Mouse (Mus musculus): ENCODE results near the gene H2al2a. TPM values are rescaled to one million over a fixed set of nuclear protein-coding genes. Genes with fewer than 3 reads are reported as not detected.
A peak's percentile ranks its signal among the peaks of the same experiment; 100 is the strongest.
"Not testable (repeated sequence)": the region's sequence is repeated elsewhere in the genome, so short reads cannot be mapped to it uniquely, and the experiment has no call there.

The H2al2a gene
- total and polyA plus RNA-seq, 2 experiments from 2014 or later, result not detected

DNA sequence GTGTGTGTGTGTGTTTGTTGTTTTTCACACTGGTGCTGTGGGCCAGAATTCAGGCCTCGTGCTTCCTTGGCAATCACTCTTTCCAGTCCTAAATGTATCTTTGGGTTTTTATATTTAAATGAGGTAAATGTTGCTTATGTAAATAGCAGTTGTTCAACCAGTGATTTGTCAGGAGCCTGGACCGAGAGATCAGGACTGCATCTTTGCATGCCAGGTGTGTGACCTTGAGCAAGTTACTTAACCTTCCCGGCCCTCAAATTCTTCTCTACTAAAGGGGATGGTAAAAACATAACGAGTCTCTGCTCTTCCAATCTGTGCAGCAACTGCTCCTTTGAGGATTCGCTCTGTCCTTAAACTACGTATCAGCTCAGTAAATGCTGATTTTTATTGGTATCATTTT is 25.4 kb downstream of the H2al2a start:
- Histone ChIP-seq H3K27ac (no peak overlapping the region), H3K4me3 (ENCODE audit: low read length) (no peak overlapping the region), H3K27me3 (ENCODE audit: insufficient read depth, low read length) (no peaks in the 10 kb centered on the region), H3K9ac (replicated peaks; ENCODE audit: low read length) (no peak overlapping the region), H3K9me3 (ENCODE audit: low read length) (no peaks in the 10 kb centered on the region), H3K36me3 (ENCODE audit: insufficient read depth, low read length) (no peaks in the 10 kb centered on the region), H3K4me2 (ENCODE audit: low read depth, low read length) (no peak overlapping the region), H3K4me1 (ENCODE audit: insufficient read depth, low read length) (no peaks in the 10 kb centered on the region)
- TF ChIP-seq CTCF (IDR thresholded peaks at IDR 0.05; ENCODE audit: low read depth), result no peak
- DNase-seq (ENCODE audit: low spot score), result no peak
- WGBS, result 71% methylated on average over 6 of the region's 6 CpGs
- ATAC-seq, result no peak

DNA sequence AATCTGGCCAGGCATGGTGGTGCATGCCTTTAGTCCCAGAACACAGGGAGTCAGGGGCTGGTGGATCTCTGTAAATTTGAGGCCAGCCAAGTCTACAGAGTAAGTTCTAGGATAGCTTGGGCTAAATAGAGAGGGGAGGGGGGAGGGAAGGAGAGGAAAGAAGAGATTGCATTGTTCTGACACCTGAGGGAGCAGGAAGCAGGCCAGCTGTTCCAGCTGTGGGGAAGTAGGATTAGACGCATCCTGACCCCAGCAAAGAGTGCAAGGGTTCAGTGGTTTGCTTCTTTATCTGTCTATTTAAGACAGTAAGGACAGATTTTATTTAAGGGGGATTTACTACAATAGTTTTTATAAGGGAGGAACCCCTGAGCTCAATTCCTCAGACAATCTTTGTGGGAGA is 26.1 kb downstream of the H2al2a start:
- no peak for TF ChIP-seq CTCF (IDR thresholded peaks at IDR 0.05; ENCODE audit: low read depth)
- WGBS, result 54% methylated on average over 1 of the region's 1 CpGs
- no peaks in the 10 kb centered on the region for H3K4me1 ChIP-seq (ENCODE audit: insufficient read depth, low read length)
- H3K36me3 ChIP-seq (ENCODE audit: insufficient read depth, low read length), result no peaks in the 10 kb centered on the region
- H3K9me3 ChIP-seq (ENCODE audit: low read length), result no peaks in the 10 kb centered on the region
- H3K27ac ChIP-seq, result no peak overlapping the region
- ATAC-seq, result no peak
- H3K9ac ChIP-seq (replicated peaks; ENCODE audit: low read length), result no peak overlapping the region
- no peak overlapping the region for H3K4me3 ChIP-seq (ENCODE audit: low read length)
- no peaks in the 10 kb centered on the region for H3K27me3 ChIP-seq (ENCODE audit: insufficient read depth, low read length)
- DNase-seq (ENCODE audit: low spot score), result no peak
- H3K4me2 ChIP-seq (ENCODE audit: low read depth, low read length), result no peak overlapping the region

DNA sequence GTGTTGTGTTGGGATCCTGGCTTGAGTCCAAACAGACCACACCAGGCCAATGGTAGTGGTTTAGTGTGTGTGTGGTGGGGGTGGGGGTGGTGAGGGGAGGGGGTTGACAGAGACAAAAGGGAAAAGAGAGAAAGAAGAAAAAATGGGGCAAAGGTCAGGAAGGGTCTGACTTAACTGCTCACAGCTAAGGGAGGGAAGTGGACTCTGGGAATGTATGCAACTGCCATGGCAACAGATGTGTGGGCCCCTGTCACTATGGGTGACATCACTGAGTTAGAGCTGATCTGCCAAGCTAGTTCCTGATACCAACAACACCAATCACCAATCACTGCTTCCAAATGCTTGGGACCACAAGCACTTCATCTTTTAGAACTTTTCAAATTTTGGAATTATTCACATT is 26.6 kb downstream of the H2al2a start:
- DNase-seq (ENCODE audit: low spot score) (no peak), ATAC-seq (0 out of 2 replicates have a peak, but pooled peaks have one; percentile 66)
- no peak for TF ChIP-seq CTCF (IDR thresholded peaks at IDR 0.05; ENCODE audit: low read depth)

DNA sequence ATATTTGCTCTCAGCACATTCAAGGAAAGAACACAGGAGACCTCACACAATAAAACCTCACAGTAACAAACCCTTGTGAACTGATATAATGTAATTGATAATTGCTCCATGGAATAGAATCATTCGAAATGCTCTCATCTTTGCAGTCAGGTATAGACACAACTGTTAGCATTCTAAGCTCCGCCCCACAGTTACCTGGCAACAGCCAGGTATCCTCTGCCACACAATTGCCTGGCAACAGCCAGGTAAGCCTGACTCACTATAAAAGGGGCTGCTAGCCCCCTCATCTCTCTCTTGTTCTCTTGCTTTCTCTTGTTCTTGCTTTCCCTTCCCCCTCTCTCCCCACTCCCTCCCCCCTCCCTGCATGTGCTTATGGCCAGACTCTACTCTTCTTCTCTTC is 28.2 kb downstream of the H2al2a start:
- DNase-seq (ENCODE audit: low spot score), result peak; percentile 15
- ATAC-seq, result peak; percentile 65; the same call in 1 of the 2 replicates
- WGBS, result 86% methylated on average over 2 of the region's 2 CpGs

More for the DNA sequence above, 26.6 kb downstream of the H2al2a start:
- no peaks in the 10 kb centered on the region for H3K9me3 ChIP-seq (ENCODE audit: low read length)
- H3K9ac ChIP-seq (replicated peaks; ENCODE audit: low read length), result no peak overlapping the region
- H3K4me2 ChIP-seq (ENCODE audit: low read depth, low read length), result no peak overlapping the region
- H3K36me3 ChIP-seq (ENCODE audit: insufficient read depth, low read length), result no peaks in the 10 kb centered on the region
- H3K4me1 ChIP-seq (ENCODE audit: insufficient read depth, low read length), result no peaks in the 10 kb centered on the region
- no peak overlapping the region for H3K4me3 ChIP-seq (ENCODE audit: low read length)
- H3K27me3 ChIP-seq (ENCODE audit: insufficient read depth, low read length), result no peaks in the 10 kb centered on the region
- no peak overlapping the region for H3K27ac ChIP-seq

DNA sequence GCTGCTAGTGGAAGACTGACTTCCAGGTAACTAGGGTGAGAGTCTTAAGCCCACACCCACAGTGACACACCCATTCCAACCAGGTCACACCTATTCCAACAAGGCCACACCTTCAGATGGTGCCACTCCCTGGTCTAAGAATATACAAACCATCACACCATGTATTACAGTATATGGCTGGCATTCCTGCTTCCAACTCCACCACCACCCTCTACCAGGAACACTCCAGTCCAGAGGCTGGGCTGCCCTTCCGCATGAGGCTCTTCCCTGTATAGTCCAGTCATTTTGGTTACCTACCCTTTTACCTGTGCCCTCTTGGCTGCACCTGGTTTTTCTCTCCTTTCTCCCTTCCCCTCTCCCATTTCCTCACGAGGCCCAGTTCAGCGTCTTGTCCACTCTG is 28.7 kb downstream of the H2al2a start:
- not testable (repeated sequence) for ATAC-seq; H3K4me2 ChIP-seq (ENCODE audit: low read depth, low read length); H3K9me3 ChIP-seq (ENCODE audit: low read length); H3K4me3 ChIP-seq (ENCODE audit: low read length); H3K4me1 ChIP-seq (ENCODE audit: insufficient read depth, low read length); DNase-seq (ENCODE audit: low spot score); H3K27ac ChIP-seq; H3K27me3 ChIP-seq (ENCODE audit: insufficient read depth, low read length); H3K9ac ChIP-seq (replicated peaks; ENCODE audit: low read length); H3K36me3 ChIP-seq (ENCODE audit: insufficient read depth, low read length)
- WGBS, result 86% methylated on average over 3 of the region's 3 CpGs

More for the DNA sequence above, 28.2 kb downstream of the H2al2a start:
- Histone ChIP-seq H3K4me1 (ENCODE audit: insufficient read depth, low read length) (no peaks in the 10 kb centered on the region), H3K27me3 (ENCODE audit: insufficient read depth, low read length) (no peaks in the 10 kb centered on the region), H3K4me3 (ENCODE audit: low read length) (no peak overlapping the region), H3K27ac (no peak overlapping the region), H3K9ac (replicated peaks; ENCODE audit: low read length) (no peak overlapping the region), H3K4me2 (ENCODE audit: low read depth, low read length) (no peak overlapping the region), H3K9me3 (ENCODE audit: low read length) (no peaks in the 10 kb centered on the region), H3K36me3 (ENCODE audit: insufficient read depth, low read length) (no peaks in the 10 kb centered on the region)
- no peak for TF ChIP-seq CTCF (IDR thresholded peaks at IDR 0.05; ENCODE audit: low read depth)

DNA sequence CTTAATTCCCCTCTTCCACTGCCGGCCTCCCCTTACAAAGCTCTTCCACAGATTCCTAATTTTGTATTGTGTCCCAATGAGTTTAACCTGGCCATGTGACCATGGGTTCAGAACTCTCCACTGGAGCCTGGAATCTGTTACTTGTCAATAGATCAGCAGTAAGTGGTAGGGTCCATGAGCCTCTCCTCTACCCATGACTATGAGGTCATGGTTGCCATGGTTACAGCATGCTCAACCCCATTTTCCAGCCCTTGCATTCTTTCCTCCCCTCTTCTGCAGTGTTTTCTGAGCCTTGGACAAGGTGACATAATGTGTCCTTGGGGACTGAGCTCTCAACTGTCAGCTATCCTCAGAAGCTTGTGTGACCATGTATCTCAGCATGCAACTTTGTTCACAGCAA is 37.3 kb downstream of the H2al2a start:
- WGBS, result 78% methylated on average over 1 of the region's 1 CpGs
- H3K27ac ChIP-seq, result no peak overlapping the region
- no peak overlapping the region for H3K4me2 ChIP-seq (ENCODE audit: low read depth, low read length)
- H3K4me1 ChIP-seq (ENCODE audit: insufficient read depth, low read length), result no peaks in the 10 kb centered on the region
- no peaks in the 10 kb centered on the region for H3K36me3 ChIP-seq (ENCODE audit: insufficient read depth, low read length)
- no peak overlapping the region for H3K9ac ChIP-seq (replicated peaks; ENCODE audit: low read length)
- no peak for TF ChIP-seq CTCF (IDR thresholded peaks at IDR 0.05; ENCODE audit: low read depth)
- H3K27me3 ChIP-seq (ENCODE audit: insufficient read depth, low read length), result no peaks in the 10 kb centered on the region
- no peak for ATAC-seq
- H3K9me3 ChIP-seq (ENCODE audit: low read length), result no peaks in the 10 kb centered on the region
- no peak for DNase-seq (ENCODE audit: low spot score)
- H3K4me3 ChIP-seq (ENCODE audit: low read length), result no peak overlapping the region

DNA sequence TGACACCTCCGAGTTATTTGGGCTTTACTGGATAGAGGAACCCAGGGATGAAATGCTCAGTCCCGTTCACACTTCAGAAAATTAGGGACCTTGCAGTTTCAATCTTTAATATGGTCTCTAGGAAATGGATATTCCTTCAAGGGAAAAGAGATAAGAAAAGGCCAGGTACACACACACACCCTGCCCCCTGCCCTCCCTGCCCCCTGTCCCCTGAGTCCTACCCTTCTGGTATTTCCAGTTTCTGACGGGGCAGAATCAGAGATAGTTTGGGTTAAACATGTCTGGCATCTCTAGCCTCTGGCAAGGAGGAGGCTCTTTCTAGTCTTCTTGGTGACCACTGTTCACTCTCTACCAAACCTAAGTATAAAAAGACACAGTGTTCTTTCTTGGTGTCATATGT is 49.9 kb downstream of the H2al2a start:
- DNase-seq (ENCODE audit: low spot score) (no peak), ATAC-seq (no peak)
- Histone ChIP-seq H3K9ac (replicated peaks; ENCODE audit: low read length) (no peak overlapping the region), H3K4me1 (ENCODE audit: insufficient read depth, low read length) (no peaks in the 10 kb centered on the region), H3K4me3 (ENCODE audit: low read length) (no peak overlapping the region), H3K4me2 (ENCODE audit: low read depth, low read length) (no peak overlapping the region), H3K36me3 (ENCODE audit: insufficient read depth, low read length) (no peaks in the 10 kb centered on the region), H3K9me3 (ENCODE audit: low read length) (no peaks in the 10 kb centered on the region), H3K27me3 (ENCODE audit: insufficient read depth, low read length) (no peaks in the 10 kb centered on the region), H3K27ac (no peak overlapping the region)
- no peak for TF ChIP-seq CTCF (IDR thresholded peaks at IDR 0.05; ENCODE audit: low read depth)
- 87% methylated on average over 3 of the region's 3 CpGs for WGBS

Other genes starting within 250 kb of the H2al2a start
- 2.3 and 3.7 TPM in 2 replicates for gene A930004D18Rik, start 40.8 kb upstream of the H2al2a start, total RNA-seq (2014; rRNA removed)
- gene A930004D18Rik, start 40.8 kb upstream of the H2al2a start, polyA plus RNA-seq (2015; fragmentation: Nextera tagmentation; extraction: Ambion mirVana), result 9.0 and 9.9 TPM in 2 replicates
- gene Skida1, start 52.1 kb upstream of the H2al2a start, total RNA-seq (2014; rRNA removed), result 14.1 and 22.7 TPM in 2 replicates
- gene Skida1, start 52.1 kb upstream of the H2al2a start, polyA plus RNA-seq (2015; fragmentation: Nextera tagmentation; extraction: Ambion mirVana), result 4.4 and 5.0 TPM in 2 replicates
- 20.1 and 25.6 TPM in 2 replicates for gene Mllt10, start 58.3 kb upstream of the H2al2a start, total RNA-seq (2014; rRNA removed)
- gene Mllt10, start 58.3 kb upstream of the H2al2a start, polyA plus RNA-seq (2015; fragmentation: Nextera tagmentation; extraction: Ambion mirVana), result 30.0 and 34.6 TPM in 2 replicates